Mouse (Mus musculus): ENCODE results near the gene Ric8b.

GRCm38 (mm10) chr10:84903742-84904141 lies 13.7 kb upstream of the Ric8b start:
- TF ChIP-seq POLR2A (IDR thresholded peaks at IDR 0.05; ENCODE audit: insufficient read depth, low read depth, low read length) (no peak), CTCF (IDR thresholded peaks at IDR 0.05) (no peak)

Measured in heart, adult 2 months (tissue).